Mouse (Mus musculus): ENCODE results near the gene Gm39115.

DNA sequence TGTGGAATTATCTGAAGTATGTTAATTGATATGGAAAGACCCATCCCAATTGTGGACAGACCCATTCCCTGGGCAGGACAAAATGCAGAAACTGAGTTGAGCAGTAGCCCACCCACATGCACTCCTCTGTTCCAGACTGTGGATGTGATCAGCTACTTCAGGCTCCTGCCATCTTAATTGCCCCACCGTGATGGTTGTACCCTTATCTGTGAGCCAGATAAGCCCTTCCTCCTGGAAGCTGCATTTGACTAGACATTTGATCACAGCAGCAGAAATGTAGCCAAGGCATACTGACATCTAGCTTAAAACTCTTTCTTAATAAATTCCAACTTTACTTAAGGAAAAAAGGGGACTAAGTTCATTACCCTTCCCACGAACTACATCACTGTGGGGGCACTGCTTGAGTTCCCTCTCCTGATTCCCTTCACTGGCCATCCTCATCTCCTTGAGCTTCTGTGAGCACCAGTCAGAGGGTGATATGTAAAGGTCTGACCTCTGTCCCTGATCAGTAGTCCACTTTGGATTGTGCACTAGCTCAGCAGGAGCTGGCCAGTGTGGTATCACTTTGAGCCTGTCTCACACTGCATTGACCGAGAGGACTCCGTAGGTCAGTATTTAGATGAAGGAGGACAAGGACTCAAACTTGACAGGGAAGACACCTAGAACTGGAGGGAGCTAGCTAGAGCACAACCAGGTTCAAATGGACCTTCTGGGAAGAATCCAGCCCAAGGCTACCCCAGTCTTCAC is 49.5 kb downstream of the Gm39115 start:
- TF ChIP-seq CTCF (conservative IDR thresholded peaks at IDR 0.05; ENCODE audit: insufficient read depth, insufficient read length, low read depth, low read length) (no peak), POLR2A (IDR thresholded peaks at IDR 0.05; ENCODE audit: low read depth, low read length) (no peak)

Measured in kidney, adult 2 months (tissue).